Mouse (Mus musculus): ENCODE data around the gene Nat8f6.

DNA sequence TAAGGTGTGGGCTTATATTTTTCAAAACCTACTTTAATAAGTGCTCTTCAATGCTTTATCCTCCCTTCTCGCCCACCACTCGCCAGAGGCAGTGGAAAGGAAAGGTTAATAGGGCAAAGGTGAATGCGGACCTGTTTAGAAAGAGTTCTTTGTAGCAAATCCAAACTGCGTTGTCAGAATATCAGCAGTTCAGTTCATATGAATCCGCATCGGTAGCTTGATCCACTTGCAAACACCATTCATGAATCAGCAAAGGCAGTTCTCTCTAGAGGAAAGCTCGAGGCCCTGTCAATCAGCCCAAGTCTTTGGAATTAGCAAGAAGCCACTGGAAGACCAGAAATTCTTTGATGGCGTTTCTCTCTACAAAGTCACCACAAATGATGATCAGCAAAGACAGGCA is 17.9 kb upstream of the Nat8f6 start:
- TF ChIP-seq CTCF (IDR thresholded peaks at IDR 0.05; ENCODE audit: low read depth): no peak
- TF ChIP-seq EP300 (IDR thresholded peaks at IDR 0.05; ENCODE audit: low read depth): no peak

Measured in liver, postnatal 0 days (tissue).